Mouse (Mus musculus) right cerebral cortex, postnatal 10 days (tissue): Measurements from ENCODE around the gene Bpi.

Experiments
- DNase-seq, 2 experiments: peaks; one replicate each; pipeline ENCODE4 v3.0.0; 2021; ENCODE audit warnings: low spot score in 2 of 2

The Bpi gene

DNA sequence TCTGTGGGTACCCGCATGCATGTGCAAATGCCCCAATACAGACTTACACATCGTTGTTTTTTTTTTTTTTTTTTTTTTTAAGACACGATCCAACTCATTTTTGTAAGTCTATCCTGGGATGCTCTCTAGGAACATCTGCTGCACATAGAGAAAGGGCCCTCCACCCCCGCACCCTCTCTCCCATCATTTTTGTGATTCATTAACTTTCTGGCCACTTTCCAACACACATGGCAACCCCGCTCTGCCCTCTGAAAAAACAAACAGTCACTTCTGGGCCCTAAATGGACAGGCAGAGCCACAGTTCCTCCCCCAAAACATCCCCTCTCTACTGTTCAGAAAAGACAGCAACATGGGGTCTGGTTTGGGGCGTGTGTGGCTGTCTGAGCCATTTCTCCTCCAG lies 27.8 kb downstream of the Bpi start:
- no peak for DNase-seq

DNA sequence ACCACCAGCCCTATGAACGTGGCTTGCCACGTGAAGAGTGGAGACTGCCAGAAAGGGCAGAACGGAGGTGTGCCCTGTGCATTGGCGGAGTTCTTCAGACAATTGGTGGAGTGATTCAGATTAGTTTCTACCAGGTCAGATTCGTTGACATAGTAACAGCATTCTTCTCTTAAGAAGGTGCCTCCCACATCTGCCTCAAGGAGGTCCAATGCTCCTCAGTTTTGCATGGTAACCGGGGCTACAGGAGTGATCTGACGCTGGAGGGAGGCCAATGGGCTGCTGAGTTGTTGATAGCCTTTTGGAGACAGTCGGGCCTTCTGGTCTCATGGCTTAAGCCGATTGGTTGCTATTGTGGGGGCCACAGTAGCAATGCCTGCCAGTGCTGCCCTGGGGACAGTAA lies 37.8 kb downstream of the Bpi start:
- DNase-seq = peak in 1 of 2 experiments; percentile 49

DNA sequence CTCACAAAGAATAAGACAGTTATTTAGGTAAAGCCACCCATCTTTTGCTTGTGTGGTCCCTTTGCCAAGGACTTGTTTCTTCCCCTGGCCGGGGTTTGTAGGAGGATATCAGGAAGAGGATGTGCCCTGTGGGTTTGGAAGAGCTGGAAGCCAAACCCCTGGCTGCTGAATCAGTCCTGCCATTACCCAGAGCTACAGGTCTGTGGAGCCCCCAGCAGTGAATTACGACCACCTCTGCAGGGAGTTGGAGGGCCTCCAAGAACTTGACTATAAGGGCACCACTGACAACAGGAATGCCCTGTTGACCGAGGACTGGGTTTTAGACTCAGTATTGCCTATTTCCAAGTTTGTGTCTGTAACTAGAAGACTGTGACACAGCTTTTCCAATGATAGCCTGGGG lies 41.3 kb downstream of the Bpi start:
- no peak for DNase-seq

DNA sequence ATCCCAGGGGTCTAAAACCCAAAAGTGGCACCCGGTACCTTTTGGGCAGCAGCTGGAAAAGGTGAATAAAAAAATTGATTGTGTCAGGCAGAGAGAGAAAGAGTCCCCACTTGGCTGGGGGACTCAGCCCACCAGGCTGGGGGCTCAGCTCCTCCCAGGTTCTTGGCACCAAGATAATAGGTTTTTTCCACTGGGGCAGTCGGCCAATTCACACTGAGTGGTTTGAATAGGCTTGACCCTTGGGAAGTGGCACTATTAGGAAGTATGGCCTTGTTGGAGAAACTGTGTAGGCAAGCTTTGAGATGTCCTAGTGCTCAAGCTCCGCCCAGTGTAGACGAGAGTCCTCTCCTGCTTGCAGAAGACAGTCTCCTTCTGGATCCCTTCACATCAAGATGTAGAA lies 41.8 kb downstream of the Bpi start:
- DNase-seq = no peak

DNA sequence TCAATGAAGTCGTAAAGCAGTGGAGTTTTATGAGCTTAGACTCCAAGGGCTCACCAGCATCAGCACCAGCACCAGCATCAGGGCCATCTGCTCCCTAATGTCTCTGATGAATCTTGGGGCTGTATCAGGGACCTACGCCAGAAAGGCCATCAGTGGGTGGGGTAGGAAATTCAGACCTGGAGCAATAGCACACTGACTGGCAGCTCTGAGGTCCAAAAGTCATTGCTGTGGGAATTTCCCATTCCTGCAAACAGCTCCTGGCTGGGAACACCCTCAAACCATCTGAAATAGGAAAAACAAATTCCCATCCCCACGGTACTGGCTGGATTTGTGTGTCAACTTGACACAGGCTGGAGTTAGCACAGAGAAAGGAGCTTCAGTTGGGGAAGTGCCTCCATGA lies 44.9 kb downstream of the Bpi start:
- DNase-seq = no peak

DNA sequence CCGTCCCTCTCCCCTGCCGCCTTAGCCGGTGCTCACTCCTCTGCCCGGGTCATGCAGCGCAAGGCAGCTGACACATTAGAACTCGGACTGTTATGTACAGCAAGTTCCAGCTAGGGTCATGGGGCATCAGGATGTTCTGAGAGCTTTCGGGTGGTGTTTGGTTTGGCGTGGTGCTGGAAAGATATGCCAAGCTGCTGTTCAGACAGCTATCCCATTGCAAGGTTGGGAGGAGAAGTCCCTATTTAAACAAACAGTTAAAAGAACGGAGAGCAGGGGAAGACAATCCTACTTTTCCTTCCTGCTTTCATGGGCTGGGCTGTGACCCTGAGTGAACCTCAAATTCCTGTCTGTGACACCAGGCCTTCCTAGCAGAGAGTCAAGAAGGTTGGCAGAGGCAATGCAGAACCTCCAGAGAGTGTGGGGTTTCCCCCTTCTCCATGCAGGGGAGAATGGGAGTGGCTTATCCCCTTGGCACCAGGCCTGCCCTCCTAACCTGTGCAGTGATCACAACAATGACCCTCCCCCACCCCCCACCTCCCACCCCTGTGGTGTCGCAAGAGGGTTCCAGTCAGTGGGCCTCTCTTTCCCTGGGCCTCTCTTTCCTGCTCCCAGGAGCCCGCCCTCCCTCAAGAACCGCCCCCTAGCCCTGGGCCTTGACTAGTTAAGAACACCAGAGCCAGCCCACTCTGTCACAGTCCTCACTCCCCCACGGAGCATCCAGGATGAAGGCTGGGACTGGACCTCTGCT lies 48.2 kb downstream of the Bpi start, which contains the start of gene Lbp:
TSS of gene Lbp (plus strand) at position 546 of the 748 bp plus-strand sequence.
- no peak for DNase-seq

DNA sequence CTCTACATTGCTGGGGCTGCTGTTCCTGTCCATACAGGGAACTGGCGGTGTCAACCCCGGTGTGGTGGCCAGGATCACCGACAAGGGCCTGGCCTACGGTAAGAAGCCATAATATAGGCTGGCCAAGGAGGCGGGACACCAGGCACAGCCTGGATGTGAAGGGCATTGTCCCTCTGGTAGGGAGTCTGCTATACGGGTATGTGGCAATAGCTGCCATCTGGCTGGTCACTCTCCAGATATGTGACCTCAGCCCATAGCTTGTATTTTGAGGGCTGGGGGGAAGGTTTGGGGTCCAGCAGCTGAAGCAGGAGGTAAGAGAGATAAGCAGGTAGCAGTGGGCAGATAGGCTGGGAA lies 48.8 kb downstream of the Bpi start:
- no peak for DNase-seq

DNA sequence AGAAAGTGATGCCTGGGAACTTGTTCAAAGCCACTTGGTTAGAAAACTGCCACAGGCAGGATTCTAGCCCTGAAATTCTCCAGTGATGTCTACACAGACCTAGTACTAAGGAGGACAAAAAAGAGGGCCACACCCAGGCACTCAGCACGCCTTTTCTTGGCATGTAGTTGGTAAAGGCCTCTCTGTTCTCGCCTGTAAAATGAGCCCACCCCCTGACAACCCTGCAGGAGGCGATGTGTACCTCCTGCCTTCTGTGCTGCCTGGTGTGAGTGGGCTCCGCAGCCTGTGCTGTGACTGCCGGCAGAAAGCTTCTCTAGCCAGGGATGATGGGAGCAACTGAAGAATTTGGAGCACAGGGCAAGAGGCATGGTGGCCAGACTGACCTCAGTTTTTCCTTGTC lies 50.4 kb downstream of the Bpi start:
- DNase-seq = no peak

DNA sequence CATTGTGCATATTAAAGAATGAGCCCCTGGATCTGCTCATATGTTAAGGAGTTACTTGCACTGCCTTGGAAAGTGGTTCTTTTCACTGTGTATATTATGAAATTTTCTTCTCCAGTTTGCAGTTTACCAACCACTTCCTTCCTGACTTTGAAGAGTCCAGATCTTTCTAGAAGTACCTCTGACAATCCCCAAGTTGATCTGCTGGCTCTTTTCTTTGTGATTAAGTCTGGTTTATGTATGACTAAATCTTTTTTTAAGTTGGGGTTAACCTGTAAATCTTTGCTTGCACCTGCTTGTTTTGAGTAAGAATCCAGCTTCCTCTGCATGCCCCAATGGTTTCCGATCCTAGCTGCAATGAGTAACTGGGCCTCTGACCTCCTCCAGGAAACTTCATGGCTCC lies 55.2 kb downstream of the Bpi start:
- DNase-seq = no peak

DNA sequence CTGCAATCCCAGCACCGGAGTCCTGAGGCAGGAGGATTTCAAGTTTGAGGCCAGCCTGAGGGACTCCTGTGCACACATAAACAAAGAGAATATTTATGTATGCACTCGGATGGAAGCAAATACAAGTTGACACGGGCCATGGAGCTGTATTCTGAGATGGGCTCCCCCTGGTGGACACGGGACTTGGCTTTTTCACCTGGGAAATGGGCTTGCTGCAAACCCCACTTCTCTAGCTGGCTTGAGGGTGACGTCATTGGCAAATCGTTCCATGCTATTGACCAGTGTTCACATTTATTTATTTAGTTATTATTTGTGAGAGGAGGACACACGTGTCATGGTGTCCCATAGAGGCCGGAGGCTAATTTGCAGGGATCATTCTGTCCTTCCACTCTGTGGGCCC lies 58.5 kb downstream of the Bpi start:
- no peak for DNase-seq

DNA sequence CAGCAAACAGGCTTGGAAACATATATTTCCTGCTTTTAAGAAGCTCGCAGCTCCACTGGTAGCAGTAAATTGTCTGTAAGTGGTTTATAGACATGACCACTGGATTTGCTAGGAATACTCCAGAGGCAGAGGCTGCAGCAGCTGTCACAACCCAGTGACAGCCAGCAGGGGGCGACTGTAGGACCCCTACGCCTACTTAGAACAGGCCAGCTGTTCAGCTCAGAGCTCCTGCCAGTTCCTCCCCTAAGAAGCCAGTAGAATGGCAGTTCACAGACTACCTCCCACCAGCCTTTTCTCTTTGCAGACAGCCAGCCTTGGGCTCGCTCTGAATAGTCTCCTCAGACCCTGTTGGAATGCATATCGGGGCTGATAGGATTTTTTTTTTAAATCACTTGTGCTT lies 59.1 kb downstream of the Bpi start:
- DNase-seq = peak; percentile 76 to 77

DNA sequence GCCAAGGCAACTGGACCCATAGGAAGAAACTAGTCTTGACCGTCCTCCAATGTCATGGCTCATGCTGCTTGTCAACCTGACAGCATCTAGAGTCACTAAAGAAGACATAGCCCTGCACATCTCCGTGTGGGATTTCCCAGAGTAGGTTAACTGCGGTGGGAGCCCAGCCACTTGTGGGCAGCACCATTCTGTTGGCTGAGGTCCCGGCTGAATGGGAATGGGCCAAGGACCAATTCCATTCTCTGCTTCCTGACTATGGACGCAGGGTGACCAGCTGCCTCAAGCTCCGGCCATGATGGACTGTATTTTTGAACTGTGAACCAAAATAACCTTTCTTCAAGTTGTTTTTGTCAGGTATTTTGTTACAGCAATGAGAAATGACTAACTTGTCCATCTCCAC lies 63.7 kb downstream of the Bpi start:
- DNase-seq = no peak

DNA sequence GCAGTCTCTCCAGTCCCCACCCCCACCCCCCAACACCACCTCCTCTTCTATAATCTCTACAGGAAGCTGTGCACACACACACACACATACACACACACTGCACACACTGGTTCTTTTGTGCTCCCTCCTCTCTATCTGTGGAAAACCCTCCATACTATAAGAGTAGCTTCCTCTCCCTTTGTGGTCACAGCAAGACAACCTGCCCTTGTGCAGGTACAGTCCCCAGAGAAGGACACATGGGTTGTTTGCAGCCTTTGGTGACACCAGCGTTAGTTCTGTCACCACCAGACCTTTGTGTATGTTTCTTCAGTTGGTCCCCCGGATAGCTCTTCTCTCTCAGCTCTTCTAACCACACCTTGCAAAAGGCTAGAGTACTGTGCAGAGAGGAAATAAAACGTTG lies 65.0 kb downstream of the Bpi start:
- no peak for DNase-seq

DNA sequence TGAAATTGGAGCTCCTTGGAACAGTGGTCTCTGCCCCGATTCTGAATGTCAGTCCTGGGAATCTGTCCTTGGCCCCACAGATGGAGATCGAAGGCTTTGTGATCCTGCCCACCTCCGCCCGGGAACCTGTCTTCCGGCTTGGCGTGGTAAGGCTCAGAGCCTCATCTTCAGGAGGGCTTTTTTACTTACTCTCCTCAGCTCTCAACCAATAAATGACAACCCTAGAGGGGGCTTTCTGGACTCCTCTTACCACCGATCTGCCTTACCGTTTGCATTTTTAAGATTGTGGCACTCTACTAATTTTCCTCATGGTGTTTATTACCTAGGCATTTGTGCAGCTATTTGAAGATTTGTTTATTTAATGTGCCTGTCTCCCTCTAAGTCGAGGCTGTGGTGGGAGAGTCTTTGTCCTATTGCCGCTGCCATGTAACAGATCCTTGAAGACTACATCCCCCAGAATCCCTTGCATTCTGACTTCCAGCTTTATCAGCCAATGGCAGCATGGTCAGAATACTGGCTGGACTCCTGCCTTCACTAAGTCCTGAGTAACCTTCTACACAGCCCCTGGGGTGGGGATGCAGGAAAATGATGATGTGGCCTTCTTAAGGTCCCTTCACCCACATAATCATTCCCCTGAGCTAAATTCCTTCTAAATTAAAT lies 66.8 kb downstream of the Bpi start:
- DNase-seq = peak; percentile 45 to 56

DNA sequence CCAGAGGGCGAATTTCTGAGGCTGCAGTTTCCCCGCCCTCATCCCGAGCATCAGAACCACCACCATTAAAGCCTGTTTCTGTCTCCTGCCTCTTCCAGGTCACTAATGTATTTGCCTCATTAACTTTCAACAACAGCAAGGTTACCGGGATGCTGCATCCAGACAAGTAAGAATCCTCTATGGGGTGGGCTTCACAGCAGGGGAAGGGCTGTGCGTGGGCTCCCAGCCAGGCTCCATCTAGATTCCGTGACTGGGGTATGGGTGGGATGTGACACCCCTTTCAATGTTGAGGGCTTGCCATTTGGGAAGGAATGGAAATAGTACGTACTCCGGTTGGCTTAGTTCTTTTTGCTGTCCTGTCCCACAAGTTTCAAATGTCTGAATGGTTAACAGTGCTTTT lies 67.7 kb downstream of the Bpi start:
- no peak for DNase-seq
